Comparison of ENCODE assay signal across 8 mouse cellular contexts in the genomic region with DNA sequence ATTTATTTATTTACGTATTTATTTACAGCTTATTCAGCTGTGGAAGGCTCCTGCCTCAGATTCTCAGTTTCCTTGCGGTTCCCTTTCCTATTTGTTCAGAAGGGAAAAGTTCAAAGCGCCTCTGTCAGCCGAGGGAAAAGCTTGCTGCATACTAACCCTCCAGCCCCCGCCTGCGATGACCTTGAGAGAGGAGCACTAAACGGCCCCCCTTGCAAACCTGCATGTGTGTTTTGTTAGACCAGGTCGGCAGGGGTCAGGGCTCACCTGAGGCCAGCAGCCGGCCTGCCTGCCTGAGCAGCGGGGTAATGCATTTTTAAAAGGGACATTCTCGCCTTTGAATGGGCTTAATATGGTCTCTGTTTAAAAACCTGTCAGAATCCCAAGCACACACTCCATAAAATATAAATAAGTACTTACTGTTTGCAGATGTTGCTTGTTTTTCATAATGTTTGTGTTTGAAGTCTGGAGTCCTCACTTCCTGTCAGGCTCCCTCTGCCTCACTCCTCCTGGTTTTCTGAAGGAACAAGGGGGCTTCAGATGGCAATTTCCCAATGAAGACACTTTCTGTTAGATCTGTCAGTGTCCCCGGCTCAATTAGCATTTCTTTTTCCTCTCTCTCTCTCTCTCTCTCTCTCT.
DNase-seq lines count a peak whose midpoint lies in the region; ATAC-seq lines count a peak whose summit lies in the region.

No protein-coding gene starts in this region.

- H3K9ac ChIP-seq in heart, embryonic 11.5 days (ENCODE audit: low read depth, low read length) = peak overlapping the region; percentile 67
- peak overlapping the region; percentile 39; the same call in 1 of the 2 replicates for H3K9ac ChIP-seq in hindbrain, embryonic 12.5 days
- H3K9ac ChIP-seq in limb, embryonic 13.5 days = 0 out of 2 replicates have a peak overlapping the region, but pooled peaks have one; percentile 13
- H3K9ac ChIP-seq in neural tube, embryonic 11.5 days (ENCODE audit: low read length) = peak overlapping the region; percentile 54

- WGBS in heart, embryonic 11.5 days (ENCODE audit: insufficient replicate concordance) = 8% methylated on average over 12 of the region's 12 CpGs
- 6% methylated on average over 12 of the region's 12 CpGs for WGBS in hindbrain, embryonic 12.5 days
- WGBS in limb, embryonic 13.5 days = 4% methylated on average over 12 of the region's 12 CpGs
- WGBS in neural tube, embryonic 11.5 days = 11% methylated on average over 12 of the region's 12 CpGs

- no peaks in the 10 kb centered on the region for H3K36me3 ChIP-seq in heart, embryonic 11.5 days (ENCODE audit: control insufficient read depth, insufficient read depth, low read length)
- no peaks in the 10 kb centered on the region for H3K36me3 ChIP-seq in hindbrain, embryonic 12.5 days
- H3K36me3 ChIP-seq in limb, embryonic 13.5 days = no peaks in the 10 kb centered on the region
- H3K36me3 ChIP-seq in neural tube, embryonic 11.5 days (ENCODE audit: control insufficient read depth, insufficient read depth, low read length) = no peaks in the 10 kb centered on the region

- no peaks in the 10 kb centered on the region for H3K27me3 ChIP-seq in heart, embryonic 11.5 days (ENCODE audit: control insufficient read depth, insufficient read depth, low read length)
- H3K27me3 ChIP-seq in hindbrain, embryonic 12.5 days = no peaks in the 10 kb centered on the region
- H3K27me3 ChIP-seq in limb, embryonic 13.5 days = peaks cover 99% of the 10 kb centered on the region
- peaks cover 4% of the 10 kb centered on the region; the same call in 1 of the 2 replicates for H3K27me3 ChIP-seq in neural tube, embryonic 11.5 days (ENCODE audit: control insufficient read depth, insufficient read depth, low read length)

- intact Hi-C loops in heart, postnatal 25 days (cut with DNase I) = loop anchor here (10.0 kb wide), 1 partner anchor 641 kb away; a partner anchor contains a TSS

- peak overlapping the region; percentile 24 for H3K4me3 ChIP-seq in heart, embryonic 11.5 days (ENCODE audit: low read depth, low read length)
- peak overlapping the region; percentile 27; the same call in 1 of the 2 replicates for H3K4me3 ChIP-seq in hindbrain, embryonic 12.5 days
- peak overlapping the region; percentile 31; the same call in 1 of the 2 replicates for H3K4me3 ChIP-seq in limb, embryonic 13.5 days
- peak overlapping the region; percentile 10; the same call in 1 of the 2 replicates for H3K4me3 ChIP-seq in neural tube, embryonic 11.5 days (ENCODE audit: low read depth, low read length)

- peak overlapping the region; percentile 65 for H3K4me2 ChIP-seq in heart, embryonic 11.5 days
- peak overlapping the region; percentile 51 for H3K4me2 ChIP-seq in hindbrain, embryonic 12.5 days (replicated peaks)
- peak overlapping the region; percentile 60 for H3K4me2 ChIP-seq in limb, embryonic 13.5 days (replicated peaks)
- peak overlapping the region; percentile 37 for H3K4me2 ChIP-seq in neural tube, embryonic 11.5 days (ENCODE audit: low read depth)

- no peak for ATAC-seq in heart, embryonic 11.5 days (replicated peaks; ENCODE audit: insufficient number of reproducible peaks, low FRiP score, low TSS enrichment)
- ATAC-seq in hindbrain, embryonic 12.5 days (ENCODE audit: low FRiP score) = no peak
- ATAC-seq in limb, embryonic 13.5 days (ENCODE audit: low FRiP score, low read depth) = no peak
- ATAC-seq in neural tube, embryonic 11.5 days (ENCODE audit: insufficient read depth, low FRiP score, low TSS enrichment) = no peak

- no peak for DNase-seq in heart, postnatal 25 days (ENCODE audit: low spot score)
- peak; percentile 31 for DNase-seq in neural tube, embryonic 11.5 days (ENCODE audit: low spot score)
- DNase-seq in right cerebral cortex, postnatal 4 days = no peak
- no peak for DNase-seq in right cerebral cortex, postnatal 36 days (ENCODE audit: low spot score in 2 of 2)
- DNase-seq in right cerebral cortex, postnatal 14 days = no peak

- H3K4me1 ChIP-seq in heart, embryonic 11.5 days (ENCODE audit: control insufficient read depth, insufficient read depth, low read length) = peaks cover 48% of the 10 kb centered on the region
- H3K4me1 ChIP-seq in hindbrain, embryonic 12.5 days = peaks cover 67% of the 10 kb centered on the region
- peaks cover 35% of the 10 kb centered on the region for H3K4me1 ChIP-seq in limb, embryonic 13.5 days
- H3K4me1 ChIP-seq in neural tube, embryonic 11.5 days (ENCODE audit: control insufficient read depth, insufficient read depth, low read length) = peaks cover 14% of the 10 kb centered on the region

- H3K27ac ChIP-seq in heart, embryonic 11.5 days (ENCODE audit: low read depth, low read length) = peak overlapping the region; percentile 46
- H3K27ac ChIP-seq in hindbrain, embryonic 12.5 days = peak overlapping the region; percentile 71
- H3K27ac ChIP-seq in limb, embryonic 13.5 days = no peak overlapping the region
- H3K27ac ChIP-seq in neural tube, embryonic 11.5 days (ENCODE audit: low read depth, low read length) = no peak overlapping the region

- H3K9me3 ChIP-seq in heart, embryonic 11.5 days (replicated peaks; ENCODE audit: control insufficient read depth, low read length) = no peaks in the 10 kb centered on the region
- H3K9me3 ChIP-seq in hindbrain, embryonic 12.5 days (replicated peaks) = no peaks in the 10 kb centered on the region
- H3K9me3 ChIP-seq in limb, embryonic 13.5 days = no peaks in the 10 kb centered on the region
- H3K9me3 ChIP-seq in neural tube, embryonic 11.5 days (ENCODE audit: control insufficient read depth, low read length) = no peaks in the 10 kb centered on the region

Comparison
In these comparisons a context has a peak if more than half of its experiments do, and no peak if none do; other contexts are left out.
1. H3K27ac ChIP-seq: peak in heart, embryonic 11.5 days (single experiment) and hindbrain, embryonic 12.5 days (single experiment); none in limb, embryonic 13.5 days (single experiment) and neural tube, embryonic 11.5 days (single experiment).
2. H3K9ac ChIP-seq: peak in every context shown above with its lines; median percentile 67 in heart, embryonic 11.5 days; 54 in neural tube, embryonic 11.5 days; 39 in hindbrain, embryonic 12.5 days; 13 in limb, embryonic 13.5 days.
3. Peak in every context shown above with its lines, with median percentiles within 50 percentile points of each other: H3K4me2 ChIP-seq and H3K4me3 ChIP-seq.